Mouse (Mus musculus): Measurements from ENCODE around the gene Hist1h2ai. TPM values are rescaled to one million over a fixed set of nuclear protein-coding genes. Genes with fewer than 3 reads are reported as not detected.
"Not testable (repeated sequence)": the region's sequence is repeated elsewhere in the genome, so short reads cannot be mapped to it uniquely, and the experiment has no call there.

Gene Hist1h2ai
- polyA plus RNA-seq, 1 experiment from 2014 or later: 16.2 TPM

DNA sequence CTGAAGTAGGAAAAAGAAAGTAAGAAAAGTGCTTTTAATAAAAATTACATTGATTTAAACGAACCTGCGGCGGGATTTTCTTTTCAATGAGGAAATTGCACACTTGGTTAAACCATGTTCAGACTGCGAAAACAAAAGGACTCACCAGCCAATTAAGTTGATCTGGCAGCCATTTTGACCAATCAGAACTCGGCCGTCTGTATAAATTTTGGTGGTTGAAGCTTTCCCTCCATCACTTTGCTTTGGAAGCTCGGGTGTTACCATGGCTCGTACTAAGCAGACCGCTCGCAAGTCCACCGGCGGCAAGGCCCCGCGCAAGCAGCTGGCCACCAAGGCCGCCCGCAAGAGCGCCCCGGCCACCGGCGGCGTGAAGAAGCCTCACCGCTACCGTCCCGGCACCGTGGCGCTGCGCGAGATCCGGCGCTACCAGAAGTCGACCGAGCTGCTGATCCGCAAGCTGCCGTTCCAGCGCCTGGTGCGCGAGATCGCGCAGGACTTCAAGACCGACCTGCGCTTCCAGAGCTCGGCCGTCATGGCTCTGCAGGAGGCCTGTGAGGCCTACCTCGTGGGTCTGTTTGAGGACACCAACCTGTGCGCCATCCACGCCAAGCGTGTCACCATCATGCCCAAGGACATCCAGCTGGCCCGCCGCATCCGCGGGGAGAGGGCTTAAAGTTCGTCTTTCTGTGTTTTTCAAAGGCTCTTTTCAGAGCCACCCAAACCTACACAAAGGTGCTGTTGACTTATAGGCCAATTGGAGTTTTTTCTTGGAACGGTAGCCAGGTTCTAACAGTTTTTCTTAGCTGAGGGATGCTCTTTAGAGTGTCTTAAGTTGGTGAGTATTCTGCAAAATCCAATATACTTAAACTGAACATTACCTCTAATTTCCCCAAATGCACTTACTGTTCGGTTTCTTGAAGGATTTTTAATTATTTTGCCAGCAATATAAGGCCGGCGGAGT lies 1.5 kb downstream of the Hist1h2ai start, which contains the start of gene Hist1h3h:
Hist1h3h (plus strand) TSS at position 263 of the 961 bp plus-strand sequence.
- Histone ChIP-seq H3K4me2 (replicated peaks) (peak within 1 kb of the TSS; percentile 74), H3K4me3 (peak within 1 kb of the TSS; percentile 44), H3K4me1 (peaks cover 22% of the 10 kb centered on the region), H3K27ac (peak within 1 kb of the TSS; percentile 88), H3K9ac (peak within 1 kb of the TSS; percentile 70)
- H3K36me3 ChIP-seq; H3K27me3 ChIP-seq (replicated peaks); H3K9me3 ChIP-seq: not testable (repeated sequence)
- peak; percentile 45 for ATAC-seq (ENCODE audit: low FRiP score, low read depth)
- under 1% methylated on average over 28 of the region's 56 CpGs for WGBS

DNA sequence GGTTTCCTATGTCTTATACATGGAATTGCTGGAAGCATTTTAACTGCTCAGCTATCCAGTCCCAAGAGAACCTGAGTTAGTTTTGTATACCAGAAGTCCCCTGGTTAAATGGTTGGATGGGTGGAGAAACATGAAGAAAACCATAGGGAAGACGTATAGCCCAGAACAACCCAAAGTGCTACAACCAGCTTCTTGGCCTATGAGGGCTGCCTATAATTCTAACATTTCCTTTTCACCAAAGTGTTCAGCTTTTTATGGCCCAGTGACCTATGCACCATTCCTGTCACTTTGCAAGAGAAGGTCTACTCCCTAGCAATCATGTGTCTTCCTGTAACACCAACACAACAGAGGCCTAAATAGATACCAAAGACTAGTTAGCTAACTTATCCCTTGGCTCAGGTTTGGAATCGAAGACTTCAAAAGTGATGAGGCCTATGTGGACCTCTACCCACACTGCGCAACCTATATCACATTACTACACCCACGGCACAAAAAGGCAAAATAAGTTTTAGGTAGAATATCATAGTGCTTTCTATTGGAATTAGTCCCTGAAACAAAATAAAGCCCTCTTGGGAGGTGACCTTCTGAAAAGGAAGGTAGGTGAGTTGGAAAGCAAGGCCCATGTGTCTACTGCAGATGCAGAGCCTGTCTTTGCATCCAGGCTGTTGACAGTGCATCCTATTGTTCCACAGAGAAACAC lies 2.3 kb downstream of the Hist1h2ai start:
- H3K4me1 ChIP-seq: peaks cover 22% of the 10 kb centered on the region
- H3K9me3 ChIP-seq: no peaks in the 10 kb centered on the region
- H3K9ac ChIP-seq: peak overlapping the region; percentile 70
- no peaks in the 10 kb centered on the region for H3K36me3 ChIP-seq
- ATAC-seq (ENCODE audit: low FRiP score, low read depth): no peak
- H3K4me2 ChIP-seq (replicated peaks): peak overlapping the region; percentile 72
- peak overlapping the region; percentile 44 for H3K4me3 ChIP-seq
- 58% methylated on average over 4 of the region's 4 CpGs for WGBS
- H3K27ac ChIP-seq: no peak overlapping the region
- H3K27me3 ChIP-seq (replicated peaks): no peaks in the 10 kb centered on the region

DNA sequence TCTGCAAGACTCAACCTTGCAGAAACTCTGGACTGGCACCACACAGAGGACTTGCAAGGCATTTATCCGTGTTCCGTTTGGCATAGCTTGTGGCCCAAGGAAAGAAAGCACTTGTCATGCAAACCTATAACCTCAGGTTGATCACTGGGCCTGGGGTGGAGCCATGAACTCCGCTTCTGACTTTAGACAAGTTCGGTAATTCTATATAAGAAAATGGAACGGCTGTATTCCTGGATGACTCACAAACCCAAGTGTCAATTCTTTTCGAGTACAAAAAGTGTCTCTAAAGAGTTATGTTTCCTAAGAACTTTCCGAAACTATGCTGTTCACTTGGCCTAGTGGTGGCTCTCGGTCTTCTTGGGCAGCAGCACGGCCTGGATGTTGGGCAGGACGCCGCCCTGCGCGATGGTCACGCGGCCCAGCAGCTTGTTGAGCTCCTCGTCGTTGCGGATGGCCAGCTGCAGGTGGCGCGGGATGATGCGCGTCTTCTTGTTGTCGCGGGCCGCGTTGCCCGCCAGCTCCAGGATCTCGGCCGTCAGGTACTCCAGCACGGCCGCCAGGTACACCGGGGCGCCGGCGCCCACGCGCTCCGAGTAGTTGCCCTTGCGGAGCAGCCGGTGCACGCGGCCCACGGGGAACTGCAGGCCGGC lies 5.0 kb downstream of the Hist1h2ai start:
- H3K4me2 ChIP-seq (replicated peaks): peak overlapping the region; percentile 60
- H3K27me3 ChIP-seq (replicated peaks); H3K27ac ChIP-seq; H3K36me3 ChIP-seq; H3K9me3 ChIP-seq: not testable (repeated sequence)
- peaks cover 13% of the 10 kb centered on the region for H3K4me1 ChIP-seq
- H3K4me3 ChIP-seq: peak overlapping the region; percentile 36
- ATAC-seq (ENCODE audit: low FRiP score, low read depth): peak; percentile 15
- WGBS: 1% methylated on average over 24 of the region's 44 CpGs
- peak overlapping the region; percentile 49 for H3K9ac ChIP-seq

DNA sequence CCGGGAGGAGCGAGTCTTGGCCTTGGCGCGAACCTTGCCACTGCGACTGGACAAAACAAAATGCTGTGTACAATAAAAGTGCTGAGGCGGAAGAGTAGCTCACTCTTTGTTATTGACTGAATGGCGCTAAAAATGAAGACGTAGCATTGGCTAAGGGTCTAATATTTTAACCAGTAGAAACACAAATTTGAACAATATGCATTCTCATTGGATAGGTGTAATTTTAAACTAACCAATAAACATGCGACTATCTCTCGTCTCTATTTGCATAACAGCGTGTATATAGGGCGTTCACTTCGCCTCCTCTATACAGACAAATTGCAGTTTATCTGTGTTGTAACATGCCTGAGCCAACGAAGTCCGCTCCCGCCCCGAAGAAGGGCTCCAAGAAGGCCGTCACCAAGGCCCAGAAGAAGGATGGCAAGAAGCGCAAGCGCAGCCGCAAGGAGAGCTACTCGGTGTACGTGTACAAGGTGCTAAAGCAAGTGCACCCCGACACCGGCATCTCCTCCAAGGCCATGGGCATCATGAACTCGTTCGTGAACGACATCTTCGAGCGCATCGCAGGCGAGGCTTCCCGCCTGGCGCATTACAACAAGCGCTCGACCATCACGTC lies 5.6 kb downstream of the Hist1h2ai start, which contains the start of gene Hist1h2bm:
Hist1h2bm (plus strand) TSS at position 288 of the 616 bp plus-strand sequence.
- under 1% methylated on average over 37 of the region's 37 CpGs for WGBS
- Histone ChIP-seq H3K4me2 (replicated peaks) (peak within 1 kb of the TSS; percentile 60), H3K4me3 (peak within 1 kb of the TSS; percentile 36), H3K27ac (peak within 1 kb of the TSS; percentile 57; the same call in 1 of the 2 replicates), H3K4me1 (peaks cover 13% of the 10 kb centered on the region), H3K9ac (peak within 1 kb of the TSS; percentile 54)
- not testable (repeated sequence) for H3K9me3 ChIP-seq; H3K27me3 ChIP-seq (replicated peaks); H3K36me3 ChIP-seq
- ATAC-seq (ENCODE audit: low FRiP score, low read depth): peak; percentile 96

DNA sequence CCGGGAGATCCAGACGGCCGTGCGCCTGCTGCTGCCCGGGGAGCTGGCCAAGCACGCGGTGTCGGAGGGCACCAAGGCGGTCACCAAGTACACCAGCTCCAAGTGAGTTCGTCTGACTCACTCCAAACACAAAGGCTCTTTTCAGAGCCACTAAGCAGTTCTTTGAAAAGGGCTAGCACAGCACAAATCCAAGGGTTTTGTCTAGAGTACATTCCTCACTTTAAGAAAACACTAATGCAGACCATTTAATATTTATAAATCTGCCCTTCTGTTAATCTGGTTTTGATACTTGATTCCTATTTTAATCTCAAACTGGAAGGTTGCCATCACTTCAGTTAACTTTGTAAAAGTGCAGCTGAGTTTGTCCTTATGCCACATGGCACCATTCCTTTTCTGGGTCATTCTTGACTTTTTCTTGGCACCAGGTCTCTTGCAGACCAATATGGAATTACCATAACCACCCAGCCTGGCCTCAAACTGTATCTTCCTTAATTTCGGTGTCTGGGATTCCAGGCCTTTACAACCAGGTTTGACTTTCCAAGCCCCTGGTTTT lies 6.2 kb downstream of the Hist1h2ai start:
- Histone ChIP-seq H3K27me3 (replicated peaks) (no peaks in the 10 kb centered on the region), H3K4me1 (peaks cover 13% of the 10 kb centered on the region), H3K4me2 (replicated peaks) (peak overlapping the region; percentile 60), H3K4me3 (peak overlapping the region; percentile 32), H3K27ac (peak overlapping the region; percentile 57; the same call in 1 of the 2 replicates), H3K9ac (peak overlapping the region; percentile 54), H3K36me3 (no peaks in the 10 kb centered on the region), H3K9me3 (no peaks in the 10 kb centered on the region)
- WGBS: 3% methylated on average over 11 of the region's 11 CpGs
- ATAC-seq (ENCODE audit: low FRiP score, low read depth): peak; percentile 38

DNA sequence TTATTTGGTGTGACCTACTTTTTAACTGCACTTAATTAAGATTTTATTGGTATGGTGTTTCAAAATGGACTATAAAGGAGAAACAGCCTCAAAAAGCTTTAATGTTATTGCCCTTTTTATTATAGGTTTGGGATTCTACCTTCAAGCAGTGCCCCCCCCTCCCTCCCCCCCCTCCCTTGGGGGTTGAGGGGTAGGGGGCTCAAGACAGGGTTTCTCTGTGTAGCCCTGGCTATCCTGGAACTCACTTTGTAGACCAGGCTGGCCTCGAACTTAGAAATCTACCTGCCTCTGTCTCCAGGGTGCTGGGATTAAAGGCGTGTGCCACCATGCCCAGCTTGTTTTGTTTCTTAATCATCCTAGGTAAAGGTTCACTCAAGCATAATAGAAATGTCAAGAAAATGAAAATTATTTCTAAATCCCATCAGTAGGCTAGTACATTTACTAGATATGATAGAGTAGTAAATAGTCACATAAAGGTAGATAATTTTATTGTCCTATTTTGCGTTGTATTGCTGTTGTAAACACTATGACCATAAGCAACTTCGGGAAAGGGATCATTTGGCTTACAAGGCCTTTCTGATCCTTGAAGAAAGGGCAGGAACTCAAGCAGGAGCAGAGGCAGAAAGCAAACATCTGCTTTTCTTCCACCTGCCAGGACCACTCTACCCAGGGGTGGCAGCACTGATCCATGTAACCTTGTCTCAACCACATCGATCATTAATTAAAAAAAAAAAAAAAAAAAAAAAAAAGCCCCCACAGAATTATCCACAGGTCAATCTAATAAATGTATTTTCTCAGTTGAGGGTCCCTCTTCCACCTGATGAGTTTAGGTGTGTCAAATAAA lies 7.0 kb downstream of the Hist1h2ai start:
- no peaks in the 10 kb centered on the region for H3K36me3 ChIP-seq
- no peak overlapping the region for H3K4me3 ChIP-seq
- 27% methylated on average over 5 of the region's 5 CpGs for WGBS
- no peaks in the 10 kb centered on the region for H3K27me3 ChIP-seq (replicated peaks)
- H3K4me2 ChIP-seq (replicated peaks): peak overlapping the region; percentile 60
- no peak overlapping the region for H3K27ac ChIP-seq
- no peaks in the 10 kb centered on the region for H3K9me3 ChIP-seq
- H3K9ac ChIP-seq: no peak overlapping the region
- peaks cover 17% of the 10 kb centered on the region for H3K4me1 ChIP-seq
- no peak for ATAC-seq (ENCODE audit: low FRiP score, low read depth)

DNA sequence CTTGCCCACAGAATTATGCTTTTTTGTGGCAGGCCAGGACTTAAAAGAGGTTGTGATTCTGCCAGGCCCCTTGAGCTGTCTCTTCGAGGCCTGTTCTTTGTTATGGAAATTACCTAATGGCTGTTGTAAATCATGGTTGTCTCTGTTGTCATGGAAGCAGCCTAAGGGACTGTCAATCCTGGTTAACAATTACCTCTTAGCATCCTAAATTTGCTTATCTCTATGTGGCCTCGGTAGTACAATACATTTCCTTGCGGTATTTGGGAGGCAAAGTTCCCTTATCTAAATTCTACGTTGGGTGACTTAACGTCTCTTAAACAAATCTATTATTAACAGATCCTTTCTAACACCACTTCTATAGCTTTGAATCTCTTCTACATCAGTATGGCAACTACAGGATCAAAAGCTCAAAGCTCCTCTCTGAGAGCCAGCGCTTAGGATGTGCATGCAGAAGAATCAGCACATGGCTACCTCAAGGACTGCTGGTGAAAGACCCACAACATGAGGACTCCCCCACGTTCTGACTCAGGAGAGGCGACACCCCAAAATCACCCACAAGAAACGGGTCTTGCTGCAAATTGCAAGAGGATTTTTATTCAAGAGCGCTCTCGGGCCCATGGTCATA lies 11.8 kb downstream of the Hist1h2ai start:
- 17% methylated on average over 11 of the region's 11 CpGs for WGBS
- H3K4me3 ChIP-seq: no peak overlapping the region
- H3K9me3 ChIP-seq: no peaks in the 10 kb centered on the region
- 0 out of 2 replicates have a peak, but pooled peaks cover 7% of the 10 kb centered on the region for H3K4me1 ChIP-seq
- H3K9ac ChIP-seq: no peak overlapping the region
- H3K36me3 ChIP-seq: no peaks in the 10 kb centered on the region
- ATAC-seq (ENCODE audit: low FRiP score, low read depth): peak; percentile 65
- H3K4me2 ChIP-seq (replicated peaks): no peak overlapping the region
- H3K27ac ChIP-seq: no peak overlapping the region
- no peaks in the 10 kb centered on the region for H3K27me3 ChIP-seq (replicated peaks)

DNA sequence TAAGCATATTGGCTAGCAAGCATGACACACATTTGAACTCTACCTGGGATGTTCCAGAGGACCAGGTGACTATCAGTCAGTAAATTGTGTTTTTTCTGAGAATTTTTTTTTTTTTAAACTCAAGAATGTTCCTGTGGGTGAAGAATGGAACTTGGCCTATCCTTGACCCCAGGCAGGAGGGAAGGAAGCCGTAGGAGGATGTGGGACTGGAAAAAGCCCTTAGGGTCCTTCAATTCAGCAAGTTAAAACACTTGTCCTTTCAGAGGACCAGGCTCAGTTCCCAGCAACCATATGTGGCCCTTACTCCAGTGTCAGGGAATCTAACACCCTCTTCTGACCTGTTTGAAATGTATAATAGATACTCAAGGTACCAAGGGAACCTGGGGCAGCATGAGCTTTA lies 13.3 kb downstream of the Hist1h2ai start:
- Histone ChIP-seq H3K4me3 (no peak overlapping the region), H3K27me3 (replicated peaks) (no peaks in the 10 kb centered on the region), H3K27ac (no peak overlapping the region), H3K9me3 (no peaks in the 10 kb centered on the region), H3K36me3 (no peaks in the 10 kb centered on the region), H3K4me2 (replicated peaks) (no peak overlapping the region), H3K9ac (no peak overlapping the region), H3K4me1 (peaks cover 10% of the 10 kb centered on the region)
- WGBS: 47% methylated on average over 1 of the region's 1 CpGs
- ATAC-seq (ENCODE audit: low FRiP score, low read depth): no peak

DNA sequence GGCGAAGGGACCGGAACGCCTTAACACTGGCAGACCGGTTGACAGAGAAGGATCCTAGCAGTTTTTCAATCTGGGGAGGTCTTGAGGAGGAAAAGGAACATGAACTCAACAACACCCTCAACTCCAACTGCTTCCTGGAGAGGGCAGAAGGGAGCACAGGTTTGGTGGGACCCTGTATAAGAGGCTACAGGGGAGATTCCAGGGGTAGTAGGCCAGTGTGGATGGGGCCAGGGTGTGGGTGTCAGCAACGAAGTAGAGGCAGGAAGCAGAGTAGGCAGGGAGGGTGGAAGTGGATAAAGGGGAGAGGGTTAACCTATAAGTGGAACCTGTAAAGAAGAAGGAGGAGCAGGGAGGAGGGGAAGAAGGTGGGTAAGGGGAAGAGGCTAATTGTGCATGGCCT lies 17.2 kb downstream of the Hist1h2ai start:
- Histone ChIP-seq H3K4me3 (no peak overlapping the region), H3K4me2 (replicated peaks) (peak overlapping the region; percentile 63; the same call in 1 of the 2 replicates), H3K36me3 (no peaks in the 10 kb centered on the region), H3K27ac (peak overlapping the region; percentile 90), H3K4me1 (peaks cover 6% of the 10 kb centered on the region), H3K9ac (no peak overlapping the region), H3K9me3 (no peaks in the 10 kb centered on the region), H3K27me3 (replicated peaks) (no peaks in the 10 kb centered on the region)
- 61% methylated on average over 5 of the region's 5 CpGs for WGBS
- peak; percentile 15; the same call in 1 of the 2 replicates for ATAC-seq (ENCODE audit: low FRiP score, low read depth)

DNA sequence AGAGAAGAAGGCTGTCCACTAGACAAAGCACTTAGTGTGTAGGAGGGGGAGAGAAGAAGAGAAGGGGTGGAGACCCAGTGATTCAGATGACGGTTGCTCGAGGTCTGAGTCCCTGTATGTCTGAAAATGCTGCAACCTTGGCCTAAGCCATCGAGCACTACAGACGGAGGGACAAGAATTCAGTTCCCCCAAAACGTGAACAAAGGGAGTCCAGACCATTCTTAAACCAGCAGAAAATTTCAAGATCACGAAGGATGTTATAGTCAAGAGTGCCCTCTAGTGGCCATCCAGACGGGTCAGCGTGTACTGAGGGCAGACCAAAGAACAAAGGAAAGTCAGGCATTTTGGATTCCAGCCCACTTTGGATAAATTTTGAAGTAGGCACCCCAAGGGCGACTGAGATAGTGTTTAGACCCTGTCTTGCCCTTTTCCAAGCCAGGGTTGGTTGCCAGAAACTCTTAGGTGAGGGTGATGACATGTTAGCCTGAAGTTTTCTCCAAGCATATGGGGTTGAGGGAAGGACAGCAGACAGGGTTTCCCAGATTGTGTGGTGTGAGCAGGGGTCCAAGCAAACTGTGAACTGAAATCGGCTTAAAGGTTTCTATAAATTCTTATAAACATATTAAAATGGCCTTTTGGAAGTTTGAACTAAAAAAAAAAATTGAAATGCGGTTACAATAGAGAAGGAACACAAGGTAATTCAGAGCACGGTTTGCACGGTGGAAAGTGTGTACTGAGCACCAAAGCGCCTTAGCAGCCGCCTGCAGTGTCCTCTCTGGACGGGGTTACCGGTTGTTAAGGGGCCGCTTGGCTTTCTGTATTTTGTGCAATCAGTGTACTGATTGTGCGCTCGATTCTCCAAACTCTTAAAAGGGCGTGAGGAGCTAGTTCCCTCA lies 18.0 kb downstream of the Hist1h2ai start:
- Histone ChIP-seq H3K4me1 (peaks cover 6% of the 10 kb centered on the region), H3K4me2 (replicated peaks) (peak overlapping the region; percentile 63), H3K4me3 (peak overlapping the region; percentile 40), H3K9ac (peak overlapping the region; percentile 57), H3K27me3 (replicated peaks) (no peaks in the 10 kb centered on the region), H3K9me3 (no peaks in the 10 kb centered on the region), H3K36me3 (no peaks in the 10 kb centered on the region), H3K27ac (peak overlapping the region; percentile 90)
- ATAC-seq (ENCODE audit: low FRiP score, low read depth): peak; percentile 85
- under 1% methylated on average over 21 of the region's 21 CpGs for WGBS

All from neural tube, embryonic 12.5 days (tissue).